Mouse (Mus musculus): ENCODE measurements around the gene Tgds.

DNA sequence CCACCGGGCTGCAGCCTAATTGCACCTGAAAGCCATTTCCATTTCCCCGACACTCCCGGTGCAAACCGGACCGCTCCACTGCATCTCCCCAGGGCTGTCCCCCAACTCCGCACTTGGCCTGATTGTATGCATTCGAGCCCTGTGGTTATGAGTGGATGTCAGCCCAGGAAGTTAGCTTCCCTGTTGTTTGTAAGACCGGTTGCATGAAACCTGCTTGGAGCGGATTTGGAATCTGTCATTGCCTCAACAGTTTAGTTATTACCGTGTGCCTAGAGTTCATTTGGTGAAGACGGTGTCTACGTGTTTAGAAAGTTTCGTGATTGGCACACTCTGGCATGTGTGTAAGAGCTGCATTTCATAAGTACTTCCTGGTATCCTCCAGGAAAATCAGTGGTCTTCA, 4.9 kb upstream of the Tgds start:
- TF ChIP-seq CTCF (conservative IDR thresholded peaks at IDR 0.05; ENCODE audit: low read length) (no peak), NANOG (IDR thresholded peaks at IDR 0.05; ENCODE audit: borderline replicate concordance, low read length) (no peak)
